Mouse (Mus musculus) left cerebral cortex, adult 9 months (tissue): ENCODE measurements around the gene Klhl28.

Experiments used
- DNase-seq, 2 experiments: peaks; one replicate each; pipeline ENCODE4 v3.0.0; 2022; ENCODE audit warnings: low spot score in 2 of 2

Klhl28 gene

GRCm38 (mm10) chr12:64965124-64966026 is at the start of gene Klhl28, which contains the start of gene Togaram1:
TSS of gene Klhl28 (minus strand) at chr12:64965534.
TSS of gene Togaram1 (plus strand) at chr12:64965804.
- DNase-seq: peak; percentile 98 to 100

GRCm38 (mm10) chr12:65007725-65008124 is 42.4 kb upstream of the Klhl28 start:
- DNase-seq: no peak

GRCm38 (mm10) chr12:64977518-64977917 is 12.2 kb upstream of the Klhl28 start:
- no peak for DNase-seq

- no peak for DNase-seq
These were observed 10.9 kb upstream of the Klhl28 start for GRCm38 (mm10) chr12:64976191-64976590.

- no peak for DNase-seq
These were observed 10.2 kb upstream of the Klhl28 start for GRCm38 (mm10) chr12:64975558-64975957.

GRCm38 (mm10) chr12:64972063-64972462 is 6.7 kb upstream of the Klhl28 start:
- DNase-seq: no peak

- no peak for DNase-seq
These were observed 6.1 kb upstream of the Klhl28 start for GRCm38 (mm10) chr12:64971399-64971798.

GRCm38 (mm10) chr12:64968067-64968466 is 2.7 kb upstream of the Klhl28 start:
- DNase-seq: no peak

- no peak for DNase-seq
These were observed 2.1 kb upstream of the Klhl28 start for GRCm38 (mm10) chr12:64967470-64967869.

GRCm38 (mm10) chr12:64966652-64967435 is 1.5 kb upstream of the Klhl28 start:
- no peak for DNase-seq

GRCm38 (mm10) chr12:64966101-64966631 is 832 bp upstream of the Klhl28 start:
- DNase-seq: peak in 1 of 2 experiments; percentile 10

- DNase-seq: no peak
These were observed 774 bp downstream of the Klhl28 start for GRCm38 (mm10) chr12:64964560-64964959.

GRCm38 (mm10) chr12:64937493-64937892 is 27.8 kb downstream of the Klhl28 start:
- DNase-seq: no peak

- peak; percentile 85 to 94 for DNase-seq
These were observed 47.5 kb downstream of the Klhl28 start, which contains the start of gene Gm527 for GRCm38 (mm10) chr12:64917578-64918471. TSS of gene Gm527 (plus strand) at chr12:64917906.

GRCm38 (mm10) chr12:64916735-64917134 is 48.6 kb downstream of the Klhl28 start:
- DNase-seq: no peak

- DNase-seq: no peak
These were observed 52.3 kb downstream of the Klhl28 start for GRCm38 (mm10) chr12:64912996-64913395.

GRCm38 (mm10) chr12:64903186-64903585 is 62.1 kb downstream of the Klhl28 start:
- no peak for DNase-seq

GRCm38 (mm10) chr12:64902506-64902905 is 62.8 kb downstream of the Klhl28 start:
- DNase-seq: no peak

- DNase-seq: peak in 1 of 2 experiments; percentile 26
These were observed 68.1 kb downstream of the Klhl28 start for GRCm38 (mm10) chr12:64897060-64897730.
